In the genomic region with DNA sequence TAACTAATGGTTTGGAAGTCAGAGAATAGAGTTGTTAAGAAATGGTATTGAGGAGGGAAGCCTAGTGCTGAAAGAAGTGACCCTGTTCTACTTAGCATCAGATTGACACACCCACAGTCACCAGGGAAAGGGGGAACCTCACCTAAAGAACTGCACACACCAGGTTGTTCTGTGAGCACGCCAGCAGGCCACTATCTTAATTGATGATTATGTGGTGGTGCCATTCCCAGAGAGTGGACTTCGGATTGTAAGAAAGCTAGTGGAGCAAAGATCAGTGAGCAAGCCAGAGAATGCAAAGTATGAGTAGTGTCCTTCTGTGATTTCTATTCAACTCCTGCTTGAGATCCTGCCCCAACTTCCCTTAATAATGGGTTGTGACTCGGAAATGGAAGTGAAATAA, we compare ENCODE assay signal across 29 mouse cellular contexts. TPM values are rescaled to one million over a fixed set of nuclear protein-coding genes. Genes with fewer than 3 reads are reported as not detected.
A peak's percentile ranks its signal among the peaks of the same experiment; 100 is the strongest.
DNase-seq lines count a peak whose midpoint lies in the region; ATAC-seq and TF ChIP-seq lines count a peak whose summit lies in the region.
"Had no signal": no experiment of that assay in that cellular context is flagged by ENCODE, and none has a peak within 500 bp of the region (broad histone marks: within the 10 kb centered on the region; RNA-seq: fewer than 3 reads in every experiment).

No protein-coding gene starts in this region.

- H3K9me3 ChIP-seq in kidney, embryonic 14.5 days (ENCODE audit: control insufficient read depth, low read length) = no peaks in the 10 kb centered on the region
- H3K9me3 ChIP-seq: embryonic facial prominence, embryonic 13.5 days; embryonic facial prominence, embryonic 15.5 days; forebrain, embryonic 10.5 days; forebrain, embryonic 12.5 days; G1E had no signal

- H3K4me2 ChIP-seq in kidney, embryonic 14.5 days (replicated peaks; ENCODE audit: low read depth, low read length) = no peak overlapping the region
- H3K4me2 ChIP-seq: embryonic facial prominence, embryonic 13.5 days; embryonic facial prominence, embryonic 15.5 days; forebrain, embryonic 12.5 days had no signal

- intact Hi-C loops in heart, adult 2 months (cut with DNase I) = no loop called here

- H3K36me3 ChIP-seq in heart, adult 2 months (ENCODE audit: control insufficient read depth, insufficient read depth, low read length) = no peaks in the 10 kb centered on the region
- no peaks in the 10 kb centered on the region for H3K36me3 ChIP-seq in kidney, embryonic 14.5 days (ENCODE audit: control insufficient read depth, insufficient read depth, low read length)
- H3K36me3 ChIP-seq: embryonic facial prominence, embryonic 13.5 days; embryonic facial prominence, embryonic 15.5 days; forebrain, embryonic 10.5 days; forebrain, embryonic 12.5 days; G1E had no signal

- no peak overlapping the region for H3K9ac ChIP-seq in heart, adult 2 months (ENCODE audit: low read depth, low read length)
- H3K9ac ChIP-seq in kidney, embryonic 14.5 days (ENCODE audit: low read depth, low read length) = no peak overlapping the region
- H3K9ac ChIP-seq: embryonic facial prominence, embryonic 13.5 days; embryonic facial prominence, embryonic 15.5 days; forebrain, embryonic 12.5 days had no signal

- H3K4me3 ChIP-seq in heart, adult 2 months = no peak overlapping the region
- H3K4me3 ChIP-seq in kidney, embryonic 14.5 days (ENCODE audit: low read length) = no peak overlapping the region
- H3K4me3 ChIP-seq: embryonic facial prominence, embryonic 13.5 days; embryonic facial prominence, embryonic 15.5 days; erythroblast, embryonic 14.5 days; forebrain, embryonic 10.5 days; forebrain, embryonic 12.5 days had no signal

- DNase-seq in heart, adult 11 months = peak; percentile 54
- DNase-seq in heart, adult 2 months = no peak
- peak; percentile 6 for DNase-seq in kidney, adult 9 months
- DNase-seq in adrenal gland, adult (ENCODE audit: inconsistent age in 2 of 2, low spot score in 1 of 2) = no peak
- DNase-seq: adrenal gland, adult 2 months; adrenal gland, postnatal 10 days; adrenal gland, postnatal 25 days; B cell, adult 2 months; cerebellum, adult 11 months; cerebellum, adult 18-20 months; cerebellum, adult 8-10 months; cerebellum, adult 9-11 months; cerebellum, postnatal 14 days; cerebellum, postnatal 36 days; embryo, embryonic 11 days had no signal

- H3K4me1 ChIP-seq in heart, adult 2 months (ENCODE audit: control insufficient read depth, insufficient read depth, low read length) = no peaks in the 10 kb centered on the region
- H3K4me1 ChIP-seq in kidney, embryonic 14.5 days (ENCODE audit: control insufficient read depth, insufficient read depth, low read length) = no peaks in the 10 kb centered on the region
- H3K4me1 ChIP-seq: embryonic facial prominence, embryonic 13.5 days; embryonic facial prominence, embryonic 15.5 days; forebrain, embryonic 10.5 days; forebrain, embryonic 12.5 days had no signal

- no peaks in the 10 kb centered on the region for H3K27me3 ChIP-seq in heart, adult 2 months (ENCODE audit: control insufficient read depth, insufficient read depth, low read length)
- H3K27me3 ChIP-seq in kidney, embryonic 14.5 days (ENCODE audit: control insufficient read depth, insufficient read depth, low read length) = no peaks in the 10 kb centered on the region
- H3K27me3 ChIP-seq: embryonic facial prominence, embryonic 13.5 days; embryonic facial prominence, embryonic 15.5 days; forebrain, embryonic 12.5 days; Patski had no signal

- WGBS in heart, adult 2 months = 51% methylated on average over 3 of the region's 3 CpGs
- WGBS in kidney, embryonic 14.5 days = 57% methylated on average over 3 of the region's 3 CpGs

- no peak for TF ChIP-seq POLR2A in heart, adult 2 months (IDR thresholded peaks at IDR 0.05; ENCODE audit: insufficient read depth, low read depth, low read length)

- no peak overlapping the region for H3K27ac ChIP-seq in heart, adult 2 months
- no peak overlapping the region for H3K27ac ChIP-seq in kidney, embryonic 14.5 days (ENCODE audit: low read depth, low read length)
- H3K27ac ChIP-seq: embryonic facial prominence, embryonic 13.5 days; embryonic facial prominence, embryonic 15.5 days; forebrain, embryonic 10.5 days; forebrain, embryonic 12.5 days had no signal

- TF ChIP-seq CTCF in heart, adult 2 months (IDR thresholded peaks at IDR 0.05) = no peak

- TF ChIP-seq EP300 in heart, adult 2 months (IDR thresholded peaks at IDR 0.05; ENCODE audit: insufficient read depth, low read depth, low read length) = no peak

- ATAC-seq in kidney, embryonic 14.5 days (ENCODE audit: low FRiP score, low TSS enrichment) = no peak
- ATAC-seq: activated CD4-positive, CD25-positive, alpha-beta regulatory T cell, adult 4 months; CD4-positive, CD25-positive, alpha-beta regulatory T cell, adult 4 months; forebrain, embryonic 14.5 days; forebrain, embryonic 16.5 days; Patski had no signal

- no peaks in the 10 kb centered on the region for H3K79me2 ChIP-seq in heart, adult 2 months (replicated peaks; ENCODE audit: control insufficient read depth, insufficient read depth, low read length)

RNA-seq across cellular contexts. Expression of a gene that starts 19.6 kb away (rescaled TPM):
- total RNA-seq in heart, adult 2 months (2021) = under 1 TPM; 0.18 to 0.57 TPM
- 0.35 and 0.59 TPM in 2 replicates for polyA plus RNA-seq in heart, adult 2 months (2012; rRNA removed)
- polyA plus RNA-seq in kidney, embryonic 14.5 days (2014; fragmentation: Nextera tagmentation; extraction: Ambion mirVana) = 3.2 and 4.0 TPM in 2 replicates
- total RNA-seq: CH12.LX; common myeloid progenitor, adult 5-6 weeks had no signal
- polyA plus RNA-seq: activated CD4-positive, CD25-positive, alpha-beta regulatory T cell, adult 4 months; erythroblast, embryonic 14.5 days; G1E had no signal

Comparison
In these comparisons a context has a peak if more than half of its experiments do, and no peak if none do; other contexts are left out.
1. DNase-seq: peak in heart, adult 11 months (single experiment) and kidney, adult 9 months (single experiment); none in heart, adult 2 months (0 of 2) and adrenal gland, adult (0 of 2).